Mouse (Mus musculus): ENCODE measurements around the gene Surf6.

Gene Surf6

GRCm38 (mm10) chr2:26902467-26903220, at the start of gene Surf6:
TSS of gene Surf6 (minus strand) at chr2:26902879.
- peak; percentile 98 for DNase-seq (ENCODE audit: low spot score)

- no peak for DNase-seq (ENCODE audit: low spot score)
Measured at GRCm38 (mm10) chr2:26952193-26952592, 49.5 kb upstream of the Surf6 start.

- DNase-seq (ENCODE audit: low spot score) = no peak
Measured at GRCm38 (mm10) chr2:26951346-26951905, 48.7 kb upstream of the Surf6 start.

GRCm38 (mm10) chr2:26950411-26950810, 47.7 kb upstream of the Surf6 start:
- DNase-seq (ENCODE audit: low spot score) = no peak

GRCm38 (mm10) chr2:26943253-26943652, 40.6 kb upstream of the Surf6 start:
- no peak for DNase-seq (ENCODE audit: low spot score)

- DNase-seq (ENCODE audit: low spot score) = no peak
Measured at GRCm38 (mm10) chr2:26941539-26941938, 38.9 kb upstream of the Surf6 start.

- DNase-seq (ENCODE audit: low spot score) = no peak
Measured at GRCm38 (mm10) chr2:26936425-26936824, 33.7 kb upstream of the Surf6 start.

- no peak for DNase-seq (ENCODE audit: low spot score)
Measured at GRCm38 (mm10) chr2:26935286-26935685, 32.6 kb upstream of the Surf6 start.

GRCm38 (mm10) chr2:26933304-26934055, 30.8 kb upstream of the Surf6 start, which contains the start of the genes Surf4 and Stkld1:
TSS of gene Surf4 (minus strand) at chr2:26933928.
TSS of gene Stkld1 (plus strand) at chr2:26934047.
- peak; percentile 96 for DNase-seq (ENCODE audit: low spot score)

- peak; percentile 34 for DNase-seq (ENCODE audit: low spot score)
Measured at GRCm38 (mm10) chr2:26932473-26933303, 30.0 kb upstream of the Surf6 start.

- DNase-seq (ENCODE audit: low spot score) = peak; percentile 82
Measured at GRCm38 (mm10) chr2:26930390-26930789, 27.7 kb upstream of the Surf6 start.

GRCm38 (mm10) chr2:26927745-26928476, 25.2 kb upstream of the Surf6 start:
- no peak for DNase-seq (ENCODE audit: low spot score)

- no peak for DNase-seq (ENCODE audit: low spot score)
Measured at GRCm38 (mm10) chr2:26921784-26922183, 19.1 kb upstream of the Surf6 start.

- no peak for DNase-seq (ENCODE audit: low spot score)
Measured at GRCm38 (mm10) chr2:26920190-26920855, 17.6 kb upstream of the Surf6 start.

GRCm38 (mm10) chr2:26919684-26920083, 17.0 kb upstream of the Surf6 start:
- no peak for DNase-seq (ENCODE audit: low spot score)

- no peak for DNase-seq (ENCODE audit: low spot score)
Measured at GRCm38 (mm10) chr2:26916738-26917137, 14.1 kb upstream of the Surf6 start.

GRCm38 (mm10) chr2:26915927-26916728, 13.4 kb upstream of the Surf6 start, which contains the start of the genes Surf2 and Surf1:
TSS of gene Surf2 (plus strand) at chr2:26916367.
TSS of gene Surf1 (minus strand) at chr2:26916530.
- peak; percentile 86 for DNase-seq (ENCODE audit: low spot score)

- no peak for DNase-seq (ENCODE audit: low spot score)
Measured at GRCm38 (mm10) chr2:26914148-26914941, 11.7 kb upstream of the Surf6 start.

All from embryo, embryonic 10.5 days (tissue).